Mouse (Mus musculus) CH12.LX (cell line): ENCODE data around the gene Rps12. TPM values are rescaled to one million over a fixed set of nuclear protein-coding genes. Genes with fewer than 3 reads are reported as not detected.

Experiments
- DNase-seq: peaks from one replicate; pipeline ENCODE4 v3.0.0-alpha.2; 2013; ENCODE audit errors: extremely low read depth
- H3K27ac ChIP-seq: 2 replicates; pipeline ENCODE4 v1.5.1; 2012; ENCODE audit warnings: low read depth, mild to moderate bottlenecking, control low read depth, moderate library complexity; ENCODE audit not compliant: insufficient read depth
- H3K27me3 ChIP-seq: replicated peaks from 2 replicates; pipeline ENCODE3; 2012; ENCODE audit warnings: inconsistent platforms
- H3K36me3 ChIP-seq, 2 experiments: replicated peaks in 1 of 2; 2 replicates each; pipeline versions ENCODE3 to v1.6.1; 2012; ENCODE audit warnings: inconsistent platforms in 1 of 2, low read length in 1 of 2, mild to moderate bottlenecking in 1 of 2, mixed read lengths in 1 of 2, moderate library complexity in 1 of 2; ENCODE audit not compliant: control insufficient read depth in 1 of 2, insufficient read depth in 1 of 2
- H3K4me1 ChIP-seq, 2 experiments: 2 replicates each; pipeline ENCODE4 v1.6.1; 2012; ENCODE audit warnings: inconsistent platforms in 1 of 2, moderate library complexity in 1 of 2; ENCODE audit not compliant: insufficient read depth in 2 of 2, control insufficient read depth in 1 of 2
- H3K4me2 ChIP-seq: 2 replicates; pipeline ENCODE4 v1.6.1; 2012; ENCODE audit warnings: low read depth, mild to moderate bottlenecking, control low read depth; ENCODE audit not compliant: poor library complexity, insufficient read depth, severe bottlenecking
- H3K4me3 ChIP-seq, 3 experiments: fragments of 150-350 bp in 1 of 3; sonication (generic) in 1 of 3; replicated peaks in 1 of 3; 2 replicates each; pipeline versions ENCODE3 to v1.5.1; 2011 to 2012; ENCODE audit warnings: low read depth in 2 of 3, low read length in 2 of 3, mild to moderate bottlenecking in 2 of 3, moderate library complexity in 2 of 3, control low read depth in 1 of 3, improper control_type of control experiment in 1 of 3, inconsistent platforms in 1 of 3, mixed read lengths in 1 of 3; ENCODE audit not compliant: poor library complexity in 1 of 3
- H3K79me2 ChIP-seq: replicated peaks from 2 replicates; pipeline ENCODE4 v1.6.1; 2012; ENCODE audit warnings: mild to moderate bottlenecking, moderate library complexity; ENCODE audit not compliant: control insufficient read depth, poor library complexity, insufficient read depth, severe bottlenecking; ENCODE audit errors: extremely low read depth
- H3K9ac ChIP-seq: 2 replicates; pipeline ENCODE4 v1.6.1; 2012; ENCODE audit warnings: low read depth, mild to moderate bottlenecking, control low read depth, moderate library complexity; ENCODE audit not compliant: insufficient read depth
- H3K9me3 ChIP-seq: replicated peaks from 2 replicates; pipeline ENCODE3; 2012; ENCODE audit warnings: low read length, inconsistent platforms, mixed read lengths
- CHD1 ChIP-seq: IDR thresholded peaks from 2 replicates; pipeline ENCODE4 v1.6.1; 2012; ENCODE audit warnings: low read depth, low read length, improper control_type of control experiment, inconsistent platforms
- E2F4 ChIP-seq: IDR thresholded peaks from 2 replicates; pipeline ENCODE4 v1.6.1; 2011; ENCODE audit warnings: low read depth, low read length, improper control_type of control experiment; ENCODE audit not compliant: insufficient replicate concordance
- EP300 ChIP-seq: IDR thresholded peaks from 2 replicates; pipeline ENCODE4 v1.6.1; 2011; ENCODE audit warnings: low read length, improper control_type of control experiment
- GABPA ChIP-seq: IDR thresholded peaks from 2 replicates; pipeline ENCODE4 v1.6.1; 2012; ENCODE audit warnings: low read depth, low read length, improper control_type of control experiment, inconsistent platforms; ENCODE audit not compliant: insufficient replicate concordance
- JUN ChIP-seq: IDR thresholded peaks from 2 replicates; pipeline ENCODE4 v1.6.1; 2011; ENCODE audit warnings: low read depth, mild to moderate bottlenecking, low read length, improper control_type of control experiment, moderate library complexity; ENCODE audit not compliant: insufficient read depth
- KAT2A ChIP-seq: IDR thresholded peaks from 2 replicates; pipeline ENCODE4 v1.6.1; 2012; ENCODE audit warnings: low read length, improper control_type of control experiment, inconsistent platforms; ENCODE audit not compliant: insufficient replicate concordance
- MAX ChIP-seq: IDR thresholded peaks from 2 replicates; pipeline ENCODE4 v1.6.1; 2011; ENCODE audit warnings: low read length, improper control_type of control experiment
- MAZ ChIP-seq: IDR thresholded peaks from 2 replicates; pipeline ENCODE4 v1.6.1; 2012; ENCODE audit warnings: low read depth, mild to moderate bottlenecking, inconsistent platforms, low read length, improper control_type of control experiment, moderate library complexity
- MXI1 ChIP-seq: IDR thresholded peaks from 2 replicates; pipeline ENCODE4 v1.6.1; 2011; ENCODE audit warnings: mild to moderate bottlenecking, low read depth, low read length, improper control_type of control experiment
- MYC ChIP-seq: IDR thresholded peaks from 2 replicates; pipeline ENCODE4 v1.6.1; 2011; ENCODE audit warnings: low read depth, mild to moderate bottlenecking, improper control_type of control experiment, low read length
- NELFE ChIP-seq: IDR thresholded peaks from 2 replicates; pipeline ENCODE4 v1.6.1; 2011; ENCODE audit warnings: low read depth, low read length, improper control_type of control experiment
- NRF1 ChIP-seq: IDR thresholded peaks from 2 replicates; pipeline ENCODE4 v1.6.1; 2014; ENCODE audit warnings: low read depth, mild to moderate bottlenecking, inconsistent platforms, low read length, improper control_type of control experiment, moderate library complexity
- PAX5 ChIP-seq: IDR thresholded peaks from 2 replicates; pipeline ENCODE4 v1.6.1; 2012; ENCODE audit warnings: low read length, inconsistent platforms, mixed read lengths
- POLR2A ChIP-seq: IDR thresholded peaks from 2 replicates; pipeline ENCODE4 v1.6.1; 2011; ENCODE audit warnings: low read depth, mild to moderate bottlenecking, improper control_type of control experiment, low read length
- POLR2AphosphoS2 ChIP-seq: IDR thresholded peaks from 2 replicates; pipeline ENCODE4 v1.6.1; 2011; ENCODE audit warnings: low read depth, low read length, improper control_type of control experiment
- RAD21 ChIP-seq: IDR thresholded peaks from 2 replicates; pipeline ENCODE4 v1.6.1; 2011; ENCODE audit warnings: low read depth, mild to moderate bottlenecking, low read length, improper control_type of control experiment, moderate library complexity
- TBP ChIP-seq: conservative IDR thresholded peaks from 2 replicates; pipeline ENCODE4 v1.6.1; 2011; ENCODE audit warnings: low read depth, low read length, improper control_type of control experiment
- TCF12 ChIP-seq: IDR thresholded peaks from 2 replicates; pipeline ENCODE4 v1.6.1; 2014; ENCODE audit warnings: low read depth, mild to moderate bottlenecking, inconsistent platforms, low read length, improper control_type of control experiment
- USF1 ChIP-seq: IDR thresholded peaks from 2 replicates; pipeline ENCODE4 v1.6.1; 2014; ENCODE audit warnings: low read depth, mild to moderate bottlenecking, inconsistent platforms, low read length, improper control_type of control experiment
- USF2 ChIP-seq: conservative IDR thresholded peaks from 2 replicates; pipeline ENCODE4 v1.6.1; 2011; ENCODE audit warnings: low read depth, low read length, improper control_type of control experiment
- ZC3H11A ChIP-seq: IDR thresholded peaks from 2 replicates; pipeline ENCODE4 v1.6.1; 2012; ENCODE audit warnings: low read depth, mild to moderate bottlenecking, inconsistent platforms, low read length, improper control_type of control experiment
- ZKSCAN1 ChIP-seq: IDR thresholded peaks from 2 replicates; pipeline ENCODE4 v1.6.1; 2012; ENCODE audit warnings: low read depth, inconsistent platforms, low read length, improper control_type of control experiment, borderline replicate concordance
- dilution Hi-C: fragments of 300-500 bp; cut with MboI; formaldehyde crosslinking; loops from 2 replicates; pipeline ENCODE4 v1.14.3; 2020; ENCODE audit warnings: low sequenced_read_pairs; ENCODE audit not compliant: extremely low pct_unique_long_range_greater_than_20kb, extremely low pct_ligation_motif_present
- in situ Hi-C: fragments of 300-500 bp; cut with MboI; formaldehyde crosslinking; loops from 3 replicates; pipeline ENCODE4 v1.14.3; 2019; ENCODE audit warnings: low sequenced_read_pairs, low pct_ligation_motif_present, low pct_unique_long_range_greater_than_20kb, mixed read lengths
- polyA plus RNA-seq: library from polyadenylated mRNA; unstranded; fragments of >175 nt; gene quantifications from 2 replicates; pipeline ENCODE4 v1.2.1, GENCODE M21; 2012; ENCODE audit warnings: low read depth; ENCODE audit not compliant: insufficient read length
- total RNA-seq, 2 experiments: library from RNA; depleted of rRNA; stranded (reverse); fragments of 300-350 nt in 1 of 2; fragments of >200 nt in 1 of 2; gene quantifications; 2 replicates each; pipeline ENCODE4 v1.2.3; 2012 to 2014

Gene Rps12
- total and polyA plus RNA-seq, 3 experiments = 140 to 5,207 (median 4,213) TPM

GRCm38 (mm10) chr10:23836003-23836964 lies 49.2 kb upstream of the Rps12 start:
- TF ChIP-seq MXI1 = no peak
- TF ChIP-seq CHD1 = no peak
- TF ChIP-seq POLR2AphosphoS2 = no peak
- TF ChIP-seq RAD21 = no peak
- TF ChIP-seq USF1 = no peak
- TF ChIP-seq ZC3H11A = no peak
- TF ChIP-seq E2F4 = no peak
- Histone ChIP-seq H3K79me2 (no peaks in the 10 kb centered on the region), H3K27ac (no peak overlapping the region), H3K9ac (no peak overlapping the region), H3K27me3 (no peaks in the 10 kb centered on the region), H3K4me1 (peaks cover 7 to 23% of the 10 kb centered on the region in 2 experiments), H3K36me3 (no peaks in the 10 kb centered on the region), H3K4me3 (no peak overlapping the region), H3K9me3 (no peaks in the 10 kb centered on the region), H3K4me2 (no peak overlapping the region)
- dilution Hi-C loops = no loop called here
- no peak for DNase-seq
- in situ Hi-C loops = no loop called here

DNA sequence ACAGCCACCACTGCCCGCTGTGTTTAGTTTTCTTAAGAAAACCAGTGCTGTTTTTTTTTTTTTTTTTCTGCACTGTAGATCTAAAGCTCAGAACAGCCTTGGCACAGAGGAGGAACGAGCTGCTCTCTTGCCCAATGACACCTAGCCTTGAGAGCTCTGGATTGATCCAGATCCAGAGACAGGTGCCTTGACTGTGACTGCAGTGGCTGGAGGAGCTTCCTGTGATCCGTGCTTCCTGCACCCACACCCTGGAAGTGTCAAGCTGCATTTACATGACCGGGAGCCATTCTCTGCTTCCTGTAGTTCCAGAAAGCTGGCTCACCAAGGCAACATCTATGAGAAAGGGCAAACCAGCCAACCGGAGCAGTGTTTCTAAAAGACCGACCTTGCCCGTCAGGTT lies 39.4 kb upstream of the Rps12 start:
- H3K27me3 ChIP-seq = no peaks in the 10 kb centered on the region
- dilution Hi-C loops = no loop called here
- TF ChIP-seq MAX (no peak), KAT2A (no peak), MXI1 (no peak), USF2 (no peak), JUN (no peak), GABPA (no peak), POLR2A (no peak), PAX5 (no peak), NRF1 (no peak), MAZ (no peak), MYC (no peak), TBP (no peak), POLR2AphosphoS2 (no peak), EP300 (no peak), NELFE (no peak), ZKSCAN1 (no peak), TCF12 (no peak)
- TF ChIP-seq, all 38 proteins: peak for 0
- H3K9me3 ChIP-seq = no peaks in the 10 kb centered on the region
- no peak overlapping the region for H3K9ac ChIP-seq
- DNase-seq = no peak
- H3K4me1 ChIP-seq = no peaks in the 10 kb centered on the region
- no peak overlapping the region for H3K4me3 ChIP-seq
- no peak overlapping the region for H3K4me2 ChIP-seq
- in situ Hi-C loops = no loop called here
- H3K27ac ChIP-seq = no peak overlapping the region
- no peaks in the 10 kb centered on the region for H3K36me3 ChIP-seq
- no peaks in the 10 kb centered on the region for H3K79me2 ChIP-seq
